Mouse (Mus musculus) layer of hippocampus, postnatal 10 days (tissue): ENCODE results near the gene Hspb9. TPM values are rescaled to one million over a fixed set of nuclear protein-coding genes. Genes with fewer than 3 reads are reported as not detected.
A peak's percentile ranks its signal among the peaks of the same experiment; 100 is the strongest.

Experiments used
- DNase-seq, 2 experiments: peaks; one replicate each; pipeline ENCODE4 v3.0.0; 2021; ENCODE audit warnings: low spot score in 2 of 2
- long read RNA-seq: library from polyadenylated mRNA; stranded (forward); transcript quantifications from one replicate; pipeline ENCODE4 v2.0.0, GENCODE M21; 2023
- total RNA-seq, 2 experiments: library from RNA; stranded (reverse); gene quantifications; 2 replicates each; pipeline ENCODE4 v1.2.3; 2021

Gene Hspb9
- not detected for total RNA-seq
- long read RNA-seq, partial matches to known transcripts = 0 of 1 reads
- long read RNA-seq, other reads (novel, unspliced or antisense) = 0 of 1 reads

DNA sequence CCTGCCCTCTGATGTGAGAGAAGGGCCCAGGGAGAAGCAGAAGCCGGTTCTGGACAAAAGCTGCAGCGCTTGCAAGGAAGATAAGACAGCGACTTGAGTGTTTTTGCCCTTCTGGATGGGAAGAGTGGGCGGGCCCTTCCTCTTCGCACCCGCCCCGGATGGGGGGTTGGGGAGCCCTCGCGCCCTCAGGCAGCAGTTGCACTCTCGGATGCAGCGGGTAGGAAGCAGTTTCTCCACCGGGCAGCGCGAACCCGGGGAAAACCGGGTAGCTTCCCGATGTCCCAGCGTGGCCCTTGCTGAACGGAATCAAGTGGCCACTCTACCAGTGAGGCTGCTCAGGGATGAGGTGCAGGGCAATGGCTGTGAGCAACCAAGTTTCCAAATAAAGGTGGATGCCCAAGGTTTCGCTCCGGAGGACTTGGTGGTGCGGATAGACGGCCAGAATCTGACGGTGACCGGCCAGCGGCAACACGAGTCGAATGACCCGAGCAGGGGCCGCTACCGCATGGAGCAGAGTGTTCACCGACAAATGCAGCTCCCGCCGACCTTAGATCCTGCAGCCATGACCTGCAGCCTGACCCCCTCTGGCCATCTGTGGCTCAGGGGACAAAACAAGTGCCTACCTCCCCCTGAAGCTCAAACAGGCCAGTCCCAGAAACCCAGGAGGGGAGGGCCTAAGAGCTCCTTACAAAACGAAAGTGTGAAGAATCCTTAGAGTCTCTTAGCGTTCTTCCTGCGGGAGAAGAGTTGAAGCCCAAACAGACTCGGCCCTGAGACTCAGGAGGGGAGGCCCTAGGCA, at the start of gene Hspb9:
TSS of gene Hspb9 (plus strand) at position 116 of the 799 bp plus-strand sequence.
- DNase-seq = peak in 1 of 2 experiments; percentile 55

DNA sequence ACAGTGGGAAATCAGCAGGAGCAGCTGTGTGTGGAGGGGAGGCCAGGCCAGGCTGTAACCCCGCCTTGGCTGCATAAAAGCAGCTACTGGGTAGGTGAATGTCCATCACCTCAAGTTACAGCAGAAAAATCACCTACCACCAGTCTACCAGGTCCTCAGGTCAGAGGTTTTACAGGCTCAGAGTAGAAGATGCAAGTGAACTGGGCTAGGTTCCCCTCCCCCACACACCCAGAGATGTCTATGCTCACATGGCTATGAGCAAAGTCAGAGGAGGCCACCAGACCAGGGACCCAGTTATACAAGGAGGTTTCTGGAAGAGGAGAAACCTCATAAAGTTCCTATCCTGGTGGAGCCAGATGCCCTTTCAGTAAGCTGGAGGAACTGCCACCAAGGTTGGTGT, 42.6 kb upstream of the Hspb9 start:
- no peak for DNase-seq

DNA sequence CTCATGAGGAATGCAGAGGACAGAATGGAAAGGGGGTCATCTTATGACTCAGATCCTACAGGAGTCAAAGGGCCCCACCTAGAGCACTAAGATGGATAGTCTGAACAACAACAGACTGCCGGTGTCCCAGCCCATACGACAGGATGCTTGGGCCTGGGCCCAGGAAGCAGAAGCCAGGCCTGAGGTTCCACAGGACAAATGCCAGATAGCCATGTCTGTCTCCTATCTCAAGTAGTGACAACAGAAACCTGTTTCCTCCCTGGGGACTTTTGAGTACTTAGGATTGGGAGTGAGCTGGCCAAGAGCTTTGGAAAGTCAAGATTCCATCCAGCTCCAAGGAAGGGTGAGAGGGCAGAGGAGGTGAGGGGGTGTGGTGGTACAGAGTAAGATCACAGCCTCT, 41.7 kb upstream of the Hspb9 start:
- DNase-seq = no peak

DNA sequence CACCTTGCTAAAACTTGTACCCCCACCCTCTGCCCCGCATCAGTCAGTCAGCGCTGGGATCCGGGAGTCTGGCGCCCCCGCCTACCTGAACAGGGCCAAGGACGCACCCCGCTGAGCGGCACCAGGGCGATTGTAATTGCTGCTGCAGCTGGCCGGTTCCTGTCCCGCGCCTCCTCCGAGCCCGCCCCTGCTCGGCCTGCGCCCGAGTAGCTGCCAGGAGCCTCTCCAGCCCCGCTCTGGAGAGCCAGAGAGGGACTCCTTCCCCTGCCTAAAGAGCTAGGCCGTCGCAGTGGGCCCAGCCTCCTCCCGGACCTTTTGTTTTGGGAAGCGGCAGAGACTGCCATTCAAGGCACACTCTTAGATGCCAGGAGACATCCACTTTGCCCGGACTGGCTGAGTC, 40.5 kb upstream of the Hspb9 start:
- peak in 1 of 2 experiments; percentile 44 for DNase-seq

DNA sequence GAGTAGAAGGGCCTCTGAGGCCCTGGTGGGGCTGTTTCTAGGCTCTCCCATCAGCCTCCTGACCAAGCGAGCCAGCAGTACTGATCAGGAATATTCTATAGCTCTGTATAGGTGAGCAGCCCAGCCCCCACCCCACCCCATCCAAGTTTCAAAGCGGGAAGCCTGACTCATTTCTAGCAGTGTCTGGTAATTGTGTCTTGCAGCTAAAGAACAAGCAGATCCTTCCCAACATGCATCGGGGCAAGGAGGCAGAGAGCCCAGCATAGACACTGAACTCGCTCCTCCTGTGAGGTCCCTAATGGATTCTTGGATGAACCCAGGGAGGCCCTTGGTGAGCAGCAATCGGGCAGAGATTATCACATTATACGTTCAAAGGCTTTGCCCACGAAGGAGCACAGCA, 35.8 kb upstream of the Hspb9 start:
- DNase-seq = no peak

DNA sequence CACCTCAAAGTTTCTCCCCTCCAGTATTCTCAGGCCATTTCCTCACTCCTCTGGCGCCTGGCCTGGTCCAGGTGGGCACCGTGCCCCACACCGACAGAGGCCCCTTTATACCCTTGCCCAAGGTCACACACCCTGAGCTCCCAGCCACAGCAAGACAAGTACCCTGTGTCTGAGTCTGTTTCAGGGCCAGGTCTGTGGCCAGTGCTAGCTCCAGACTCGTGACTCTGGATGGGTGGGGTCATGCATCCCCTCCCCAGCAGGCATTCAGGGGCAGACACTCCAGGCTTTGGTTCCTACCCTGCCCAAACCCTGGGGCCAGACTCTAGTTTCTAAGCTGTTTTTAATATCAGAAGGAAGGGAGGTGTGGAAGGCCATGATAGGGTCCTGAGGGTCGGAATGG, 31.8 kb upstream of the Hspb9 start:
- no peak for DNase-seq

DNA sequence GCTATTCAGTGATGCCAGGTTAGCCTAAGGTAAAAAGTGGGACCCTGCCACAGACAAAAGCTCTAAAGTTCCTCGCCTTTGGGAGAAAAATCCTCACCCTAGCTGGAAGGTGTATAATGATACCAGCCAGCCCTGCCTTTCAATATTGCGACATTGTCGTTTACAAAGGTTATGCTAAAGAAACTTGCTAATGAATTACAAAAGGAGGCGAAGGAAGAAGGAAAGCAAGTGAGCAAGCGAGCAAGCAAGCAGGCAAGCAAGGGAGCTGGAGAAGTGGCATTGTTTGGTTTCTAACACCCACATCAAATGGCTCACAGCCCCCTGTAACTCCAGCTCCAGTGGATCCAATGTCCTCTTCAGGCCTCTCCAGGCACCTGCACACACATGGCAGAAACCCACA, 31.1 kb upstream of the Hspb9 start:
- no peak for DNase-seq

DNA sequence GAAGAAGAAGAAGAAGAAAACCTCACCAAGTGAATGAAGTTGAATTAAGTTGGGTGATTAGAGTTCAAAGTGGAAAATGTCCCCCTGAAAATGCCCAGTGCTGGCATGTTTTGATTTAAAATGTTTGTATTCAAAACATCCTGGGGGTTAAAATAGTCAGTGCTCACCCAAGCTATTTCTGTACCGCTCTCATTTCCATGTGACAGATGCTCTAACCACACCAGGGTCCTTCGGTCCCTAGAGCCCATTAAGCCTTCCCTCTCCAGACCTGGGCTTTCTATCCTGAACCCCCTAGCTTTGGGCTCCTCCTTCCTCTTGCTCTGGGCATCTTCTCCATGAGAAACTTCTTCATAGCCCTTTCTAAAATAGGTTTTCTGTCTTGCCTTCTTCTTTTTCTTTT, 29.6 kb upstream of the Hspb9 start:
- no peak for DNase-seq

DNA sequence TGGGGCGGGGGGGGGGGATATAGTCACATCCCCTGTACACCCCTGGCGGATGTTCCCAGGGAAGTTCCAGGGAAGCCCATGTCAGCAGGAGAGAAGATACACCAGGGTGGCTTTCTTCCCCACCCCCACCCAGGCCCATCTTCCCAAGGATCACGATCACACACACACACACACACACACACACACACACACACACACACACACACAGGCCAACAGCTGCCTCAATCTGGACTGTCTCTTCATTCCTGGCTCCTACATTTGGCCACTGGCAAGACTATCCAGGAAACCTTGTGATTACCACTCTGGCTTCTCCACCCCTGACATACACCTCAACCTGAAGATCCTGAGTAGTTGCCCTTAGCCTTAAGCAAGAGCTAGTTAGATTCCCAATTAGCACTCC, 28.3 kb upstream of the Hspb9 start:
- no peak for DNase-seq

DNA sequence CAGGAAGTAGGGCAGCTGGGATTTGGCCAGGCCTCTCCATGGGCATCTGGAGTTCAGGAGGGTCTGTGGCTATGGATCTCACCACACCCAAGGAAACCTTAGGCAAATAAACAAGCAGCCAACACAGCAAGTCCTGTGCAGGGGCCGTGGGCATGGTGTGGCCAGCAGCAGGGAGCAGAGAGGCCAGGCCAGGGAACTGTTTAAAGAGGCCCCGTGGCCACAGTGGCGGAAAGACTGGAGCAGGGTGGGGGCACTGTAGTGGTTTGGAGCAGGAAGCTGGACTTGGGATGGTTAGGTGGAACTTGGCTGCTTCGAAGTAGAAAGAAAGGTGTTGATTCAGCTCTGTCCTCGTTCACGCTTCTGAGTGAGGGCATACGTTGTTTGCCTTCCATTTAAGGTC, 26.4 kb upstream of the Hspb9 start:
- DNase-seq = no peak

DNA sequence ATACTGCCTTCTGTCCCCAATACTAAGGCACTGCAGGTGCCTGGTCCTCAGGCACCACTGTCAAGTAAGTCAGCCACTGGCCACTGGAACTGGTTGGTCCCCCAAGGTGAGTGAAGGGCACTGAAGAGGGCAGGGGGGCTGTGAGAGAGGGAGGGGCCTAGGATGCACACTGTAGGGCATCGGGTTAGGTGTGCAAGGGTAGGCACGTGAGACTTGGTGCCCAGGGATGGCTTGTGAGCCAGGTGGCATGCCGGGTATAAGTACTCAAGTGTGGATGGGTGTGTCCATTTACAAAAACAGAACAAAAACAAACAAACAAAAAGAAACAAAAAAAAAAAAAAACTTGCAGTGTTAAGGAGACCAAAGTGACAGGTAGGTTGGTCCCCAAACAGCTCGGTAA, 25.2 kb upstream of the Hspb9 start:
- DNase-seq = no peak

DNA sequence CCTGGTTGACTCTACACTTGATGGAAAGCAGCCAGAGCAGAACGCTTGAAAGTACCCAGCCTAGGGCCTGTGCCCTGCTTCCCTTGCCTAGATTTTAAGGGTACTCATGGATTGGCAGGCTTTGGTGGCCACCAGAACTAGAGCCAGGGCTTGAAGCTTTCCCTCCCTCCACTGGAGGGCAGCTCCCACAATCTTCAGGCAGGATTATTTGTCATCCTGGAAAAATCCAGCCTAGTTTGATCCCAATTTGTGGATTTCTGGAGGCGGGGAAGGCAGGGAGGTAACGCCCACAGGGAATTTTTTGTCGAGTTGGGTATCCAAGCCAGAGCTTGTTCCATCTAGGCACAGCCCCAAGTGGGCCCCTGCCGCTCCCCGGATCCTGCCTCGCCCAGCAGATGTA, 23.3 kb upstream of the Hspb9 start:
- no peak for DNase-seq

DNA sequence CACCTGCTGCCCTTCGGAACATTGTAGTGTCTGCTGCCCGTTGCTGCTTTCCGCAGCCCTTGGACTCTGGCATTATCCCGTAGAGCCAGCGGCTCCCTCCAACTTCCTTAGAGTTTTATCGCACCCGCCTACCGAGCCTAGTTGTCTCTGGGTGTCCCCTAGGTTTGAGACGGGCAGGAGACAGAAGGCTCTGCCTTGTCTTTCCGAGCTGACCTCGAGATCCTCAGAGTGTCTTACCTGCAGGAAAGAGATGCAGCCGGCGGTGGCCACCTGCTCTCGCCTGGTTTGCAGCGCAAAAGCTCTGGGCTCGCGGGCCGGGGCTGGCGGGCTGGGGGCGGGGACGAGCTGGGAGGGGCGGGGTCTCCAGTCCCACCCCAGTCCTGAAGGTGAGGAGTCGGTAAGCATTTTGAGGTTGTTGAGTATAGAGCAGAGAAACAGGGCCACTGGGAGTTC, 21.5 kb upstream of the Hspb9 start, which contains the start of gene Zfp385c:
TSS of gene Zfp385c (minus strand) at position 292 of the 453 bp plus-strand sequence.
- no peak for DNase-seq

DNA sequence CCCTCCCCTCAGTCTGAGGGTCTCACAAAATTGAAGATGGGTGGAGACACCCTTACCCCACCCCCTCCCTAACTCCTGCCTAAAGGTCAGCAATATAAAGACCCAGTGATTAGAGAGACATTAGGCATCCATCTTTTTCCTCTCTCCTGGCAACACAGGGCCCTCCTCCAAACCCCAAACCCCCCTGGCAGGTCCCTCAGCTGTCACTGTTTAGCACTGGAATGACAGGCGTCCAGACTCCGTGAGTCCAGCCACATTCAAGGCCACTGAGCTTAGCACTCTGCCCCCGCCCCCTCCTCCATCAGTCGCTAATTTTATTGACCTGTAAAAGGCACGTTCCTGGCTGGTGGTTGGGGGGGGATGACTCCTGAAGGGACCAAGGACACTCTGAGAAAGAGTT, 20.5 kb upstream of the Hspb9 start:
- no peak for DNase-seq

DNA sequence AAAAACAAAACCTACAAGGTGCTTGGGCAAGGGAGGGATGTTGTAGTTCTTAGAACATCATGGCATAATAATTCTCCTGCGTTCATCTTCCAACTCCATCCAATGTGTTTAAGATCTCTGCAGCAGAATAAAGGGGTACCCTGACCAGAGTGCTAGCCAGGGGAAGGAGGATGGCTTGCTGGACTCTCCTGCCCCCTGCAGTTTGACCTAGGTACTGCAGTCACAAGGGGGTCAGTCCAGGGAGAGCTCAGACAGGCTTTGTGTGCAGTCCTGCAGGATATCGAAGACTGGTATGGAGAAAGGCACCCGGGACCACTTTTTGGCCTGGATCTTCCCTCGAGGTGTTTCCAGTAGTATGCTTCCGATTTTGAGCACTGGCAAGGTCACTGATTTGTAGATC, 18.7 kb upstream of the Hspb9 start:
- DNase-seq = peak; percentile 90 to 91

DNA sequence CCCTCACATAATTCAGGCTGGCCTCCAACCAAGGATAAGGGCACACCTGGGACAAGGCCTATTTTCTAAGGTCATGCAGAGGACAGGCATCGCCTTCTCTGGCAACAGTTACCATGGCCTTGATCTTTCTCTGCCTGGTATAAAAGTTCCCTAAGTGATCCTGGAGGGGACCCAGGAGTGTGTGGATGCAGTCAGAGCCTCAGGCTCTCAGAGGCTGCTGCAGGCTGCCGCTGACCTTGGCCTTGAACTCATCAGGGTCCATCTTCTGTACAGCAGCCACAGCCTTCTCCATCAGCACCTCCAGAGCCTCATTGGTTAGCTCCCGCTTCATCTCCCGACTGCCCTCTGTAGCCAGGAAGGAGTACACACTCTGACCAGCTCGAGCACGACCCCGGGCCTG, 15.7 kb upstream of the Hspb9 start:
- DNase-seq = no peak

DNA sequence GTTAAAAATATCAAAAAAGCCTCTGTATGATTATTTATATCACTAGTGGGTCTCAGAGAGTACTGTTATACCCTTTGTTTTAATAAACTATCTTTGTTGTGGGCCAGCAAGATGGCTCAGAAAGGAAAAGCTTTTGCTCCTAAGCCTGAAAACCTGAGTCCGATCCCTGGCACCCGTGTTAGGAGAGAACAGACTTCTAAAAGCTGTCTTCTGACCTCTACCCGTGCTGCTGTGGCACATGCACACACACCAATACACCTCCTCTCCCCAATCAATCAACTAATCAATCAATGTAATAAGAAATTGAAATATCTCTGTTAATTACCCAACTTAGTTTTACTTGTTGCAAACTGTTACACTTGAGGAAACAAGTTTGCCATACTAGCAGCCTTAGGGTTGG, 12.9 kb upstream of the Hspb9 start:
- DNase-seq = no peak

DNA sequence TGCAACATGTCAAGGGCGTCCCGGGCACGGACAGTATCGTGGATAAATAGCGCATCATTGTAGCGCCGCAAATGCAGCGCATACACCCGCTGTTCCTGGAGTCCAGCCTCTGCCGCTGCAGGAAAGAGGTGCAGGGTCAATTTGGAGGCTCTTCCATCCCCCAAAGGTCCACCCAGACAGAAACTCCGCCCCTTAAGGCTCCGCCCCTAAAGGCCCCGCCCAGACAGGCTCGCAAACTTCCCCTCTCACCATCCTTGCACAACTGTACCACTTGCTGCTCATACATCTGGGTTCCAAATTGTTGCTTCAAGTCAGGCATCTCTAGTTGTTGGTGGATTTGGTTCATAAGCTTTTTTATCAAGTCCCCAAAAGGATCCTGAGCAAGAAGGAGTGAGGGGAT, 12.3 kb upstream of the Hspb9 start:
- peak in 1 of 2 experiments; percentile 46 for DNase-seq

DNA sequence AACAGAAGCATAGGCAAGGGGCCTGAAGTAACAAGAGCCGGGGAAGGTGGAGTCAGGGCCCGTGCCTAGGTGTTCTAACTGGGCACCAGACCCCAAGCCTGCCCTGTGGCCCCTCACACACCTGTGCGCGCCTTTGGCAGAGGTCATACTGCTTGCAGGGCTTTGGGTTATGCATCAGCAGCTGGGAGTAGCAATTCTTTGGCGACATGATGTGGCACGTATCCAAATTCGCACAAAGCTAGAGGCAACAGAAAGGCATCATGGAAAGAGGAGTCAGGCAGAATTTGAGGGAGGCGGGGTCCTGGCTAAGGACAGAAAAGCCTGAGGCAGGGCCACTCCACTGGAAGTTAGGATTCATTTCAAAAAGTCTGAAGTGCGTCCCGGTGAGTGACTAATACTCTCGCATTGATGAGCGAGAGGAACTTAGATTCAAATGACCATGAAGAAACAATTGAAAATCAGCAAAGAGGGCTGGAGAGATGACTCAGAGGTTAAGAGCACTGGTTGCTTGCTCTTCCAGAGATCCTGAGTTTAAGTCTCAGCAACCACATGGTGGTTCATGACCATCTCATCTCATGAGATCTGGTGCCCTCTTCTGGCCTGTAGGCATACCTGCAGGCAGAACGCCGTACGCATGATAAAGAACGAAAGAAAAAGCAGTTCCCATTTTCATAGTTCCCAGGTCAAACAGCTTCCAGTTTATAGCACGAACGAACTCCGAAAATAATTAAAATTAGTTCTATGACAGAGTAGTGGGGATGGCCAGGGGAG, 11.4 kb upstream of the Hspb9 start:
- DNase-seq = peak; percentile 70 to 79

DNA sequence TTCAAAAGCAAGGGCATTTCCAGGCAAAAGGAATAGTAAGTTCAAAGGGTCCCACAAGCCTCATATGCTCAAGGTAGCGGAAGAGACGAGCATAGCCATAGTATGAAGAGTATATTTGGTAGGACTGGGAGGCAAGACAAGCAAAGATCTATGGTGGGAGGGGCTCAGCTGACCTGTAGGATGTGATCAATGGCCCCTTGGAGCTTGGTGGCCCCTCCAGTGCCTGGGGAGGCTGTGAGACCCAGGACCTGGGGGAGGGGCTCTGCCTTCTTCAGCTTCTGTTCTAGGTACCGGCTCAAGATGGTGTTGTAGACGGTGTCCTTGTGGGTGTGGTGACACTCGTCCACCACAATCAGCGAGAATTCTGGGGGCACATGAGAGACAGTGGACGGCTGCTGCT, 10.7 kb upstream of the Hspb9 start:
- no peak for DNase-seq

DNA sequence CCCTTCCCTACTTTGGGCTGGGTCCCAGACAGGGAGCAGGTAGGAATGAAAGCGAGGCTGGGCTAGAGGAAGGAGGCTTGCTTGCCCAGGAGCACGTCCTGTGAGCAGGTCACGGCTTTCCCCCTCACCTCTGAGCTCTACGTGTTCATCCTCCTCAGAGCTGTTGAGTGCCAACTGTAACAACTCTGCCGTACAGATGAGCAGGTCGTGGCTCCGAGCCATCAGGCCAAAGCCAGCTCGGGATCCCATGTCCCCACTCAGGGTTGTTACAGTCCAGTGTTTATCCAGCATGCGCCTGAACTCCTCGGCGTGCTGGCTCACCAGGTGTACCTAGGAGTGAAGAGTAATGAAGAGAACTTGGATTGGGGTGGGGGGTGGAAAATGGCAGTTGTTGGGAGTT, 10.3 kb upstream of the Hspb9 start:
- DNase-seq = no peak

DNA sequence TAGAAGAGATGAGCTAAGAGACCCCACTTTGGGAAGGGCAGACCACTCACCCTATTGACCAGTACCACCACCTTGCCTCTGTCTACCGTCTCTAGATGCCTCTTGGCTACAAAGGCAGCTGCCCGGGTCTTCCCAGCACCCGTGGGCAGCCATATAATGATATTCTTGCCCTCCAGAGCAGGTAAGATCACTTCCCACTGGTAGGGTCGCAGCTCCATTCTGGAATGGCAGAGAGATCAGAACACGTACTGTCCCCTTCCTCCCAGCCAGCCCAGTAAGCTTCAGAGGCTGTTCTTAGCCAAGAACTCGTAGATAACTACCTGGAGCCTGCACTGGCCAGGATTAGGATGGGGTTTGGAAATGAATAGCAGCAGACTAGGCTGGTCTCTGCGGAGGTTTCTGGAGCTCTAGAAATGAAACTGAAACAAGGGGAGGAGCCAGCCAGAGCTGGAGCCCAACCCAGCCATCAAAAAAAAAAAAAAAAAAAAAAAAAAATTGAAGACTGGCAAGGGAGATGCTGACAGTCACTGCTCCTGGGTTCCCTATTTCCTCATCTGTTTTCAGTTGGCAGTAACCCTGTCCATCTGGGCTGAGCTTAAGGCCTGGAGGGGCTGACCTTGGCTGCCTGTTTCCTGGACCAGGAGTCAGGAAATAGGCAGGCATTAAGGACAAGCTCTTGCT, 9.7 kb upstream of the Hspb9 start, which contains the start of gene Dhx58:
TSS of gene Dhx58 (minus strand) at position 421 of the 681 bp plus-strand sequence.
- no peak for DNase-seq
